Mouse (Mus musculus) thymus, adult 2 months (tissue): ENCODE data around the gene Slc13a1.

Source experiments
- CTCF ChIP-seq: fragments of 200-500 bp; IDR thresholded peaks from 2 replicates; pipeline ENCODE4 v1.5.1; 2012; ENCODE audit warnings: mild to moderate bottlenecking, control low read depth, low read length, moderate library complexity, borderline replicate concordance; ENCODE audit not compliant: control insufficient read depth, poor library complexity, insufficient read depth; ENCODE audit errors: extremely low read depth
- POLR2A ChIP-seq: fragments of 200-500 bp; IDR thresholded peaks from 2 replicates; pipeline ENCODE4 v1.6.1; 2012; ENCODE audit warnings: mild to moderate bottlenecking, low read length, control low read depth, moderate library complexity; ENCODE audit not compliant: control insufficient read depth, poor library complexity, insufficient read depth; ENCODE audit errors: extremely low read depth

DNA sequence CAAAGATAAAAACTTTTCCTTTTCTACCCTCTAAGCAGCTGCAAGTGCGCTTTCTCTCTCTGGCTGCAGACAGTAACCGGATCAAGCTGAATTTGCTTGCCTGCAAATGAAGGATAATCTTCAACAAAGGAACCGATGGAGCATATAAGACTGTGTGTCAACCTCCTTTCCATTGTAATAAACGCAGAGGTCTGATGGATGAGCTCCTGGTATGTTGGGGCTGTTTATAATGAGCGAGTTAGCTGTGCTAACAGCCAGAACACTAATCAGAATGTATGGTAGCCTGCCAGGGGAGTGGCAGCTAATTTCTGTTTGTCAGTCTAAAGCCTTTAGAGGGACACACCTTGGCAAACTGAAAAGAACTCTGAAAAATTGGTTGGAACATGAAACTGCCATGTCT, 62.2 kb downstream of the Slc13a1 start:
- TF ChIP-seq CTCF, result no peak
- TF ChIP-seq POLR2A, result no peak
